Mouse (Mus musculus) liver, adult 2 months (tissue): ENCODE data around the gene Prkag1.

Experiments used
- CTCF ChIP-seq: fragments of 200-500 bp; IDR thresholded peaks from 2 replicates; pipeline ENCODE4 v1.5.1; 2011; ENCODE audit warnings: low read depth, low read length, control low read depth
- POLR2A ChIP-seq: fragments of 200-500 bp; IDR thresholded peaks from 2 replicates; pipeline ENCODE4 v1.6.1; 2011; ENCODE audit warnings: low read length, control low read depth; ENCODE audit not compliant: insufficient read depth; ENCODE audit errors: extremely low read depth

DNA sequence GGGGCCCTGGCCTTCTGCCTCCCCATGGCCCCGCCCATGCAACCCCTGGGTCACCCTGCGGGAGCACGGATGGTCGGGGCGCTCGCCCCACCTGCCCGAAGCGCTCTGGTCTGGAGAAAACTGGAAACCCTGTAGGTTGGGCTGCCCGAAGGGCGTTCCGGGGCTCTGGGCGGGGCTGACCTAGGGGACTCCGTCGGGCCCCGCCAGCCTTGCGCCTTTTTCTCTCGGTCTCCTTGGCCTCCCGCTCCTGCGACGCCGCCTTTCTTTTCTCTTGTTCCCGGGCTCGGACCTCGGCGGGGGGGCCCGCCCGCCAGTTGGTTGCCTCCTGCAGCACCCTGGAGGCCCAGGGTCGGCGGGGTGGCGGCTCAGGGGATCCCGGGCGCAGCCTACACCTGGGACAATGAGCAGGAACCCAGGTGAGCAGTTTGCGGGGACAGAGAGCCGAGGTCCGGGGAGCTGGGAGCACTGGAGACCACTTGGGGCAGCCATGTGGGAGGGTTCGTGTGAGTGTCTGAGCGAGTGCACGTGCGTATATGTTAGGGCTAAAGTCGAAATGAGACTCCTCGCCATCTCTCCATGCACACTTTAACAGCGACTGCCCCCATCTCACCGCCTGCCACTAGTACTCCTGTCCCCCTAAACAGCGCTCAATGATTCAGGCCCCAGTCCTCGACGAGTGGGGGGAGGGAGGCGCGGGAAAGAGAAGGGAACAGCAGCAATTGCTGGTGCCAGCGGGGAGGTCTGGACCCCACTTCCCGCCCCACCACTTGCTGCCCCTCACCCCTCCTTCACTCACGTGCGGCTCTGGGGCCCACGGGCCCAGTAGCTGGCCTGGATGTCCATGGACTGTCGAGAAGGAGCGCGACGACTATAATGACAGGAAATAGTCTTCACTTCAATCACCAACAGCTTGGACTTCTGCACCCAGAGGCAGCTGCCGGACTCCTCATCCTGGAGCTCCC lies 24.2 kb downstream of the Prkag1 start:
- TF ChIP-seq CTCF (no peak), POLR2A (no peak)
